Mouse (Mus musculus) limb, embryonic 11.5 days (tissue): ENCODE results near the gene Ifitm6. TPM values are rescaled to one million over a fixed set of nuclear protein-coding genes. Genes with fewer than 3 reads are reported as not detected.

Source experiments
- ATAC-seq: fragments of 200-750 bp; cut with Nextera tagmentation; 2 replicates; pipeline ENCODE4 v1.8.0; 2017; ENCODE audit warnings: low read depth; ENCODE audit not compliant: insufficient number of reproducible peaks, low FRiP score, low TSS enrichment
- DNase-seq: peaks from one replicate; pipeline ENCODE4 v3.0.0-alpha.2; 2015; ENCODE audit warnings: low spot score
- H3K27ac ChIP-seq: fragments of 300-500 bp; sonication (generic); replicated peaks from 2 replicates; pipeline ENCODE4 v1.5.1; 2014; ENCODE audit warnings: low read depth, mild to moderate bottlenecking, low read length
- H3K27me3 ChIP-seq: fragments of 300-500 bp; sonication (generic); 2 replicates; pipeline ENCODE4 v1.6.1; 2014; ENCODE audit warnings: mild to moderate bottlenecking, low read length, mixed read lengths; ENCODE audit not compliant: control insufficient read depth, insufficient read depth
- H3K36me3 ChIP-seq: fragments of 300-500 bp; sonication (generic); 2 replicates; pipeline ENCODE4 v1.6.1; 2014; ENCODE audit warnings: mild to moderate bottlenecking, low read length, moderate library complexity, mixed read lengths; ENCODE audit not compliant: control insufficient read depth, insufficient read depth
- H3K4me1 ChIP-seq: fragments of 300-500 bp; sonication (generic); 2 replicates; pipeline ENCODE4 v1.6.1; 2014; ENCODE audit warnings: low read length, mixed read lengths; ENCODE audit not compliant: control insufficient read depth, insufficient read depth
- H3K4me2 ChIP-seq: fragments of 300-500 bp; sonication (generic); 2 replicates; pipeline ENCODE4 v1.6.1; 2014; ENCODE audit warnings: low read depth, mild to moderate bottlenecking, moderate library complexity; ENCODE audit not compliant: severe bottlenecking
- H3K4me3 ChIP-seq: fragments of 300-500 bp; sonication (generic); 2 replicates; pipeline ENCODE4 v1.5.1; 2014; ENCODE audit warnings: low read depth, low read length
- H3K9ac ChIP-seq: fragments of 300-500 bp; sonication (generic); 2 replicates; pipeline ENCODE4 v1.6.1; 2014; ENCODE audit warnings: mild to moderate bottlenecking, low read length
- H3K9me3 ChIP-seq: fragments of 300-500 bp; sonication (generic); 2 replicates; pipeline ENCODE4 v1.6.1; 2016; ENCODE audit warnings: low read length; ENCODE audit not compliant: control insufficient read depth
- WGBS: fragments of 180-500 bp; shearing (Covaris S2); extraction: QIAGEN DNeasy Blood & Tissue Kit; methylation state at CpG from one replicate; pipeline ENCODE4 v1.1.7; 2014; 5-methylcytosine and 5-hydroxymethylcytosine counted together
- polyA plus RNA-seq: library from polyadenylated mRNA; unstranded; fragments of >200 nt; fragmentation: Nextera tagmentation; extraction: Ambion mirVana; gene quantifications from 2 replicates; pipeline ENCODE4 v1.2.1, GENCODE M21; 2014

Gene Ifitm6
- polyA plus RNA-seq, 1 experiment from 2014 or later: not detected

- DNase-seq: peak; percentile 96
- 0 out of 2 replicates have a peak overlapping the region, but pooled peaks have one; percentile 21 for H3K27ac ChIP-seq
Measured at GRCm38 (mm10) chr7:141048226-141049218, 30.8 kb upstream of the Ifitm6 start.

GRCm38 (mm10) chr7:141047581-141048225 lies 30.0 kb upstream of the Ifitm6 start:
- Histone ChIP-seq H3K4me1 (0 out of 2 replicates have a peak, but pooled peaks cover 2% of the 10 kb centered on the region), H3K9me3 (no peaks in the 10 kb centered on the region), H3K27ac (0 out of 2 replicates have a peak overlapping the region, but pooled peaks have one; percentile 21), H3K4me3 (peak overlapping the region; percentile 23), H3K36me3 (no peaks in the 10 kb centered on the region), H3K4me2 (peak overlapping the region; percentile 67), H3K9ac (peak overlapping the region; percentile 35; the same call in 1 of the 2 replicates), H3K27me3 (no peaks in the 10 kb centered on the region)
- peak; percentile 81 for ATAC-seq
- 7% methylated on average over 15 of the region's 19 CpGs for WGBS
- no peak for DNase-seq

More at GRCm38 (mm10) chr7:141048226-141049218, 30.8 kb upstream of the Ifitm6 start:
- 13% methylated on average over 21 of the region's 21 CpGs for WGBS
- ATAC-seq: peak; percentile 82
- peak overlapping the region; percentile 35; the same call in 1 of the 2 replicates for H3K9ac ChIP-seq
- H3K4me3 ChIP-seq: peak overlapping the region; percentile 23
- peak overlapping the region; percentile 67 for H3K4me2 ChIP-seq
- H3K9me3 ChIP-seq: no peaks in the 10 kb centered on the region
- no peaks in the 10 kb centered on the region for H3K36me3 ChIP-seq
- H3K4me1 ChIP-seq: no peaks in the 10 kb centered on the region
- no peaks in the 10 kb centered on the region for H3K27me3 ChIP-seq

- DNase-seq: no peak
- peak overlapping the region; percentile 67; the same call in 1 of the 2 replicates for H3K4me2 ChIP-seq
- H3K9ac ChIP-seq: no peak overlapping the region
- 69% methylated on average over 6 of the region's 6 CpGs for WGBS
- H3K4me3 ChIP-seq: no peak overlapping the region
- no peaks in the 10 kb centered on the region for H3K27me3 ChIP-seq
- no peaks in the 10 kb centered on the region for H3K36me3 ChIP-seq
- H3K27ac ChIP-seq: no peak overlapping the region
- peaks cover 6% of the 10 kb centered on the region; the same call in 1 of the 2 replicates for H3K4me1 ChIP-seq
- no peaks in the 10 kb centered on the region for H3K9me3 ChIP-seq
- ATAC-seq: no peak
Measured at GRCm38 (mm10) chr7:141046931-141047580, 29.3 kb upstream of the Ifitm6 start.

- no peak overlapping the region for H3K27ac ChIP-seq
Measured at GRCm38 (mm10) chr7:141042539-141042938, 24.8 kb upstream of the Ifitm6 start.

GRCm38 (mm10) chr7:141041661-141042060 lies 23.9 kb upstream of the Ifitm6 start:
- no peak for ATAC-seq
- DNase-seq: peak; percentile 32
- no peak overlapping the region for H3K9ac ChIP-seq
- H3K36me3 ChIP-seq: no peaks in the 10 kb centered on the region
- H3K4me1 ChIP-seq: peaks cover 6% of the 10 kb centered on the region
- no peak overlapping the region for H3K4me3 ChIP-seq
- peak overlapping the region; percentile 52; the same call in 1 of the 2 replicates for H3K27ac ChIP-seq
- 30% methylated on average over 5 of the region's 5 CpGs for WGBS
- H3K9me3 ChIP-seq: no peaks in the 10 kb centered on the region
- no peaks in the 10 kb centered on the region for H3K27me3 ChIP-seq
- peak overlapping the region; percentile 17; the same call in 1 of the 2 replicates for H3K4me2 ChIP-seq

More at GRCm38 (mm10) chr7:141042539-141042938, 24.8 kb upstream of the Ifitm6 start:
- ATAC-seq: 0 out of 2 replicates have a peak, but pooled peaks have one; percentile 22
- Histone ChIP-seq H3K4me1 (peaks cover 6% of the 10 kb centered on the region), H3K9me3 (no peaks in the 10 kb centered on the region), H3K36me3 (no peaks in the 10 kb centered on the region), H3K4me3 (no peak overlapping the region), H3K4me2 (no peak overlapping the region), H3K27me3 (no peaks in the 10 kb centered on the region), H3K9ac (no peak overlapping the region)
- no peak for DNase-seq
- WGBS: 28% methylated on average over 4 of the region's 4 CpGs

- Histone ChIP-seq H3K27me3 (no peaks in the 10 kb centered on the region), H3K4me2 (no peak overlapping the region), H3K4me1 (peaks cover 6% of the 10 kb centered on the region), H3K4me3 (no peak overlapping the region), H3K9me3 (no peaks in the 10 kb centered on the region), H3K36me3 (no peaks in the 10 kb centered on the region), H3K9ac (no peak overlapping the region), H3K27ac (peak overlapping the region; percentile 52; the same call in 1 of the 2 replicates)
- 53% methylated on average over 6 of the region's 9 CpGs for WGBS
- DNase-seq (peak; percentile 33), ATAC-seq (peak; percentile 20; the same call in 1 of the 2 replicates)
Measured at GRCm38 (mm10) chr7:141040867-141041606, 23.3 kb upstream of the Ifitm6 start.

- H3K4me3 ChIP-seq: no peak overlapping the region
- H3K9me3 ChIP-seq: no peaks in the 10 kb centered on the region
- no peak overlapping the region for H3K4me2 ChIP-seq
- DNase-seq (no peak), ATAC-seq (no peak)
- no peak overlapping the region for H3K9ac ChIP-seq
- H3K27ac ChIP-seq: no peak overlapping the region
- no peaks in the 10 kb centered on the region for H3K36me3 ChIP-seq
- no peaks in the 10 kb centered on the region for H3K27me3 ChIP-seq
- WGBS: 95% methylated on average over 4 of the region's 4 CpGs
- peaks cover 6% of the 10 kb centered on the region for H3K4me1 ChIP-seq
Measured at GRCm38 (mm10) chr7:141039386-141040107, 21.8 kb upstream of the Ifitm6 start.
